Mouse (Mus musculus): ENCODE measurements at regions not wholly inside any gene's neighbourhood (a gene's known extent, or its start where the extent isn't known, plus 50 kb on each side); places are given as distances from the start of the nearest gene placed in this dataset.

DNA sequence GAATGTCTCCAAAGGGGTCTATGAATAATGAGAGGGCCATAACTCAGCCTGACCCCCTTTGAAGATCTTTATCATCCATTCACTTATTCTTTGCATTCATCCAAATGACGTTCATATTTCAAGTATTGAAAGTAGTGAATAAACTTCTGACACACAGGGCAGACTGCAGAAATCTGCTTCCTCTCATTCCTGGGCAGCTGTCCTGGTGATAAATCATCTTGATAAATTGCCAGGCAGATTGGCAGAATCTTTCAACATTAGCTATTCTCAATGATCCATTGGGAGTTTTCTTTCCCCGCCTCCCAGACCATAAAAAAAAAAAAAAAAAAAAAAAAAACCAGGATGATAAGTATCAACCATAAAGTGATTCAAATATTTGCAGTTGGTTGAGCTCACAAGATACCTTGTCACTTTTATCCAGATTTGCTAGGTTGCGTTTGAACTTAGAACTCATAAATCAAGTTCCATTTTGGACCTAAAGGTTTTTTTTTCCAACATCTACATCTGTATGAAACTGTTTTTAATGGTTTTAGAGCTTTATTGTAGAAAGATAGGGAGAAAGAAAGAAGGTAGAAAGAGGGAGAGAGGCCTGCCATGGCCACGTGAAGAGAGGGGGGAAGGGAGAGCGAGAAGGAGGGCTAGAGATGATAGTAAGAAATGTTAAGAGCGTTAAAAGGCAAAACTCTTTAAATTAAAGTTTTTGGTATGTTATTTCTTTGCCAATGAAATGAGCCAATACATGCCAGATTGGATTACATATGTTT lies 383.7 kb downstream of the Cylc2 start:
- Histone ChIP-seq H3K4me3 (no peak overlapping the region), H3K4me2 (ENCODE audit: low read depth) (no peak overlapping the region), H3K79me2 (ENCODE audit: control insufficient read depth, insufficient read depth) (no peaks in the 10 kb centered on the region), H3ac (ENCODE audit: control insufficient read depth, insufficient read length) (no peak overlapping the region), H3K27me3 (ENCODE audit: control insufficient read depth, insufficient read depth, insufficient read length) (no peaks in the 10 kb centered on the region), H3K36me3 (ENCODE audit: control insufficient read depth, insufficient read depth) (no peaks in the 10 kb centered on the region)
- no peak for TF ChIP-seq POLR2A (IDR thresholded peaks at IDR 0.05; ENCODE audit: insufficient read length, low read depth)
- TF ChIP-seq MYOD1 (IDR thresholded peaks at IDR 0.05; ENCODE audit: control insufficient read depth in 1 of 3, insufficient read length in 2 of 3, low read depth in 2 of 3): peak in 2 of 3 experiments; percentile 23 to 30

GRCm38 (mm10) chr4:51627289-51627688 lies 410.8 kb downstream of the Cylc2 start:
- no peaks in the 10 kb centered on the region for H3K79me2 ChIP-seq (ENCODE audit: control insufficient read depth, insufficient read depth)
- H3ac ChIP-seq (ENCODE audit: control insufficient read depth, insufficient read length): no peak overlapping the region
- H3K4me2 ChIP-seq (ENCODE audit: low read depth): no peak overlapping the region
- no peak for TF ChIP-seq MYOG (IDR thresholded peaks at IDR 0.05; ENCODE audit: control insufficient read depth in 1 of 3, insufficient read depth in 1 of 3, insufficient read length in 2 of 3, low read depth in 2 of 3)
- TF ChIP-seq USF1 (IDR thresholded peaks at IDR 0.05; ENCODE audit: low read depth): no peak
- TF ChIP-seq E2F4 (IDR thresholded peaks at IDR 0.05; ENCODE audit: insufficient read depth): no peak
- no peak for TF ChIP-seq REST (IDR thresholded peaks at IDR 0.05; ENCODE audit: insufficient read depth, insufficient read length)
- no peak for TF ChIP-seq POLR2AphosphoS2 (IDR thresholded peaks at IDR 0.05; ENCODE audit: insufficient read length, low read depth)
- no peak for TF ChIP-seq POLR2A (IDR thresholded peaks at IDR 0.05; ENCODE audit: insufficient read length, low read depth)
- no peak for TF ChIP-seq TCF3 (IDR thresholded peaks at IDR 0.05; ENCODE audit: insufficient read length, low read depth)
- no peak for TF ChIP-seq SRF (IDR thresholded peaks at IDR 0.05; ENCODE audit: control insufficient read depth, insufficient read length, low read depth)
- no peak for TF ChIP-seq MAX (IDR thresholded peaks at IDR 0.05; ENCODE audit: low read depth)
- no peak for TF ChIP-seq CEBPB (IDR thresholded peaks at IDR 0.05; ENCODE audit: insufficient read depth, poor library complexity, severe bottlenecking)
- TF ChIP-seq TCF12 (IDR thresholded peaks at IDR 0.05; ENCODE audit: insufficient read depth, poor library complexity, severe bottlenecking): no peak
- no peak for TF ChIP-seq MYOD1 (IDR thresholded peaks at IDR 0.05; ENCODE audit: control insufficient read depth in 1 of 3, insufficient read length in 2 of 3, low read depth in 2 of 3)
- H3K36me3 ChIP-seq (ENCODE audit: control insufficient read depth, insufficient read depth): no peaks in the 10 kb centered on the region
- H3K4me3 ChIP-seq: no peak overlapping the region
- no peaks in the 10 kb centered on the region for H3K27me3 ChIP-seq (ENCODE audit: control insufficient read depth, insufficient read depth, insufficient read length)

GRCm38 (mm10) chr4:51633471-51633870 lies 417.0 kb downstream of the Cylc2 start:
- TF ChIP-seq TCF12 (IDR thresholded peaks at IDR 0.05; ENCODE audit: insufficient read depth, poor library complexity, severe bottlenecking) (no peak), USF1 (IDR thresholded peaks at IDR 0.05; ENCODE audit: low read depth) (no peak), CEBPB (IDR thresholded peaks at IDR 0.05; ENCODE audit: insufficient read depth, poor library complexity, severe bottlenecking) (no peak), REST (IDR thresholded peaks at IDR 0.05; ENCODE audit: insufficient read depth, insufficient read length) (no peak), SRF (IDR thresholded peaks at IDR 0.05; ENCODE audit: control insufficient read depth, insufficient read length, low read depth) (no peak), POLR2AphosphoS2 (IDR thresholded peaks at IDR 0.05; ENCODE audit: insufficient read length, low read depth) (no peak), MYOD1 (IDR thresholded peaks at IDR 0.05; ENCODE audit: control insufficient read depth in 1 of 3, insufficient read length in 2 of 3, low read depth in 2 of 3) (no peak), MAX (IDR thresholded peaks at IDR 0.05; ENCODE audit: low read depth) (no peak), TCF3 (IDR thresholded peaks at IDR 0.05; ENCODE audit: insufficient read length, low read depth) (no peak), E2F4 (IDR thresholded peaks at IDR 0.05; ENCODE audit: insufficient read depth) (no peak), MYOG (IDR thresholded peaks at IDR 0.05; ENCODE audit: control insufficient read depth in 1 of 3, insufficient read depth in 1 of 3, insufficient read length in 2 of 3, low read depth in 2 of 3) (no peak), POLR2A (IDR thresholded peaks at IDR 0.05; ENCODE audit: insufficient read length, low read depth) (no peak)

DNA sequence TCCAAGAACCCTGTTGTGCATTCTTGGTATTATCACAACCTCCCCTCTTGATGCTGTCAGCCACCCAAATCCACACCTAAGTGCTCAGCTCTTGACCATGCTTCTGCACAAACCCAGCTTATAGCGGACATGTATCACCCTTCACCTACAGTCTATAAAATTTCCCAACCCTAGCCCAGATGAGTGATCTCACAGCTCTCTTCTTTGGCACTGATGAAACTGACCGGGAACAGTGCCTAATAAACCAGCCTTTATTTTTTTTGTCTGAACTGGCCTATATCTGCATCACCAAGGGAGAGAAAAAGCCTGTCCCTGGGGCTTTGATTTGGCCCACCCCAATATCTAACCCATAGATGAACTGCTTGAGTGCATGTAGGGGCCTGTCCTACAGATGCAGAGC lies 440.8 kb downstream of the Cylc2 start:
- Histone ChIP-seq H3K36me3 (ENCODE audit: control insufficient read depth, insufficient read depth) (no peaks in the 10 kb centered on the region), H3ac (ENCODE audit: control insufficient read depth, insufficient read length) (no peak overlapping the region), H3K4me2 (ENCODE audit: low read depth) (no peak overlapping the region), H3K27me3 (ENCODE audit: control insufficient read depth, insufficient read depth, insufficient read length) (no peaks in the 10 kb centered on the region), H3K79me2 (ENCODE audit: control insufficient read depth, insufficient read depth) (no peaks in the 10 kb centered on the region), H3K4me3 (no peak overlapping the region)
- TF ChIP-seq REST (IDR thresholded peaks at IDR 0.05; ENCODE audit: insufficient read depth, insufficient read length): no peak
- no peak for TF ChIP-seq MAX (IDR thresholded peaks at IDR 0.05; ENCODE audit: low read depth)
- no peak for TF ChIP-seq USF1 (IDR thresholded peaks at IDR 0.05; ENCODE audit: low read depth)
- no peak for TF ChIP-seq CEBPB (IDR thresholded peaks at IDR 0.05; ENCODE audit: insufficient read depth, poor library complexity, severe bottlenecking)
- no peak for TF ChIP-seq POLR2A (IDR thresholded peaks at IDR 0.05; ENCODE audit: insufficient read length, low read depth)
- TF ChIP-seq SRF (IDR thresholded peaks at IDR 0.05; ENCODE audit: control insufficient read depth, insufficient read length, low read depth): no peak
- TF ChIP-seq TCF3 (IDR thresholded peaks at IDR 0.05; ENCODE audit: insufficient read length, low read depth): no peak
- no peak for TF ChIP-seq MYOG (IDR thresholded peaks at IDR 0.05; ENCODE audit: control insufficient read depth in 1 of 3, insufficient read depth in 1 of 3, insufficient read length in 2 of 3, low read depth in 2 of 3)
- no peak for TF ChIP-seq TCF12 (IDR thresholded peaks at IDR 0.05; ENCODE audit: insufficient read depth, poor library complexity, severe bottlenecking)
- no peak for TF ChIP-seq E2F4 (IDR thresholded peaks at IDR 0.05; ENCODE audit: insufficient read depth)
- no peak for TF ChIP-seq MYOD1 (IDR thresholded peaks at IDR 0.05; ENCODE audit: control insufficient read depth in 1 of 3, insufficient read length in 2 of 3, low read depth in 2 of 3)
- TF ChIP-seq POLR2AphosphoS2 (IDR thresholded peaks at IDR 0.05; ENCODE audit: insufficient read length, low read depth): no peak

More at GRCm38 (mm10) chr4:51633471-51633870, 417.0 kb downstream of the Cylc2 start:
- Histone ChIP-seq H3K36me3 (ENCODE audit: control insufficient read depth, insufficient read depth) (no peaks in the 10 kb centered on the region), H3K4me2 (ENCODE audit: low read depth) (no peak overlapping the region), H3K4me3 (no peak overlapping the region), H3K27me3 (ENCODE audit: control insufficient read depth, insufficient read depth, insufficient read length) (no peaks in the 10 kb centered on the region), H3ac (ENCODE audit: control insufficient read depth, insufficient read length) (no peak overlapping the region), H3K79me2 (ENCODE audit: control insufficient read depth, insufficient read depth) (no peaks in the 10 kb centered on the region)

Measured in myocyte (in vitro differentiated cells).